Mouse (Mus musculus) MEL (cell line): ENCODE data around the gene Atrip. TPM values are rescaled to one million over a fixed set of nuclear protein-coding genes. Genes with fewer than 3 reads are reported as not detected.

Source experiments
- DNase-seq: peaks from one replicate; pipeline ENCODE4 v3.0.0; 2011; ENCODE audit warnings: low read depth, low spot score
- H3K27ac ChIP-seq: 2 replicates; pipeline ENCODE4 v1.5.1; 2012; ENCODE audit warnings: low read depth, mild to moderate bottlenecking, control low read depth, low read length, moderate library complexity; ENCODE audit not compliant: control insufficient read depth
- H3K27me3 ChIP-seq, 2 experiments: fragments of 150-350 bp in 1 of 2; sonication (generic) in 1 of 2; 2 replicates each; pipeline ENCODE4 v1.6.1; 2012; ENCODE audit warnings: low read length in 2 of 2, mild to moderate bottlenecking in 2 of 2, improper control_type of control experiment in 1 of 2, moderate library complexity in 1 of 2; ENCODE audit not compliant: insufficient read depth in 2 of 2, control insufficient read depth in 1 of 2
- H3K36me3 ChIP-seq, 2 experiments: 2 replicates each; pipeline ENCODE4 v1.6.1; 2012 to 2014; ENCODE audit warnings: low read length in 2 of 2, improper control_type of control experiment in 1 of 2, inconsistent platforms in 1 of 2, mild to moderate bottlenecking in 1 of 2; ENCODE audit not compliant: insufficient read depth in 2 of 2, control insufficient read depth in 1 of 2
- H3K4me1 ChIP-seq, 2 experiments: fragments of 150-350 bp in 1 of 2; sonication (generic) in 1 of 2; 2 replicates each; pipeline ENCODE4 v1.6.1; 2012; ENCODE audit warnings: low read length in 2 of 2, improper control_type of control experiment in 1 of 2, mild to moderate bottlenecking in 1 of 2; ENCODE audit not compliant: insufficient read depth in 2 of 2, control insufficient read depth in 1 of 2
- H3K4me3 ChIP-seq, 2 experiments: fragments of 150-350 bp in 1 of 2; sonication (generic) in 1 of 2; 2 replicates each; pipeline ENCODE4 v1.5.1; 2012; ENCODE audit warnings: low read depth in 2 of 2, low read length in 2 of 2, mild to moderate bottlenecking in 2 of 2, moderate library complexity in 2 of 2, control low read depth in 1 of 2, improper control_type of control experiment in 1 of 2; ENCODE audit not compliant: control insufficient read depth in 1 of 2, insufficient read depth in 1 of 2
- H3K79me2 ChIP-seq: 2 replicates; pipeline ENCODE4 v1.6.1; 2012; ENCODE audit warnings: mild to moderate bottlenecking, low read length, moderate library complexity; ENCODE audit not compliant: control insufficient read depth, poor library complexity, insufficient read depth
- H3K9ac ChIP-seq: 2 replicates; pipeline ENCODE4 v1.6.1; 2012; ENCODE audit warnings: low read depth, mild to moderate bottlenecking, control low read depth, low read length, moderate library complexity; ENCODE audit not compliant: control insufficient read depth, poor library complexity, severe bottlenecking
- H3K9me3 ChIP-seq: fragments of 150-350 bp; sonication (generic); replicated peaks from 2 replicates; pipeline ENCODE4 v1.6.1; 2012; ENCODE audit warnings: mild to moderate bottlenecking, low read length, improper control_type of control experiment, moderate library complexity; ENCODE audit not compliant: insufficient read depth
- CHD2 ChIP-seq: IDR thresholded peaks from 2 replicates; pipeline ENCODE4 v1.6.1; 2011; ENCODE audit warnings: low read length, improper control_type of control experiment
- CTCF ChIP-seq, 3 experiments: IDR thresholded peaks in 2 of 3; conservative IDR thresholded peaks in 1 of 3; 2 replicates each; pipeline ENCODE4 v1.5.1; 2011 to 2012; ENCODE audit warnings: low read length in 3 of 3, low read depth in 2 of 3, mild to moderate bottlenecking in 2 of 3, improper control_type of control experiment in 1 of 3, inconsistent platforms in 1 of 3, mixed read lengths in 1 of 3, moderate library complexity in 1 of 3; ENCODE audit not compliant: control insufficient read depth in 1 of 3, insufficient read depth in 1 of 3, poor library complexity in 1 of 3, severe bottlenecking in 1 of 3
- ELF1 ChIP-seq: IDR thresholded peaks from 2 replicates; pipeline ENCODE4 v1.6.1; 2014; ENCODE audit warnings: low read depth, mild to moderate bottlenecking, inconsistent platforms, low read length, improper control_type of control experiment, moderate library complexity
- EP300 ChIP-seq, 2 experiments: IDR thresholded peaks; 2 replicates each; pipeline ENCODE4 v1.6.1; 2011; ENCODE audit warnings: improper control_type of control experiment in 2 of 2, low read length in 2 of 2, low read depth in 1 of 2, mild to moderate bottlenecking in 1 of 2
- ETS1 ChIP-seq: IDR thresholded peaks from 2 replicates; pipeline ENCODE4 v1.6.1; 2012; ENCODE audit warnings: low read depth, mild to moderate bottlenecking, inconsistent platforms, low read length, improper control_type of control experiment, moderate library complexity
- GABPA ChIP-seq: IDR thresholded peaks from 2 replicates; pipeline ENCODE4 v1.6.1; 2012; ENCODE audit warnings: low read depth, mild to moderate bottlenecking, inconsistent platforms, low read length, improper control_type of control experiment, moderate library complexity
- GATA1 ChIP-seq: IDR thresholded peaks from 2 replicates; pipeline ENCODE4 v1.6.1; 2011; ENCODE audit warnings: low read depth, low read length, improper control_type of control experiment
- HCFC1 ChIP-seq: IDR thresholded peaks from 2 replicates; pipeline ENCODE4 v1.6.1; 2012; ENCODE audit warnings: low read depth, mild to moderate bottlenecking, inconsistent platforms, low read length, improper control_type of control experiment, moderate library complexity
- KAT2A ChIP-seq: conservative IDR thresholded peaks from 2 replicates; pipeline ENCODE4 v1.6.1; 2012; ENCODE audit warnings: low read depth, low read length, improper control_type of control experiment, inconsistent platforms
- MAFK ChIP-seq: IDR thresholded peaks from 2 replicates; pipeline ENCODE4 v1.6.1; 2011; ENCODE audit warnings: low read depth, mild to moderate bottlenecking, low read length, improper control_type of control experiment, borderline replicate concordance
- MAX ChIP-seq: IDR thresholded peaks from 2 replicates; pipeline ENCODE4 v1.6.1; 2011; ENCODE audit warnings: low read length, improper control_type of control experiment
- MAZ ChIP-seq: IDR thresholded peaks from 2 replicates; pipeline ENCODE4 v1.6.1; 2012; ENCODE audit warnings: low read depth, mild to moderate bottlenecking, inconsistent platforms, low read length, improper control_type of control experiment
- MEF2A ChIP-seq: IDR thresholded peaks from 2 replicates; pipeline ENCODE4 v1.6.1; 2014; ENCODE audit warnings: low read depth, mild to moderate bottlenecking, inconsistent platforms, low read length, improper control_type of control experiment; ENCODE audit not compliant: poor library complexity, insufficient replicate concordance, severe bottlenecking; ENCODE audit errors: extremely low read depth
- MYC ChIP-seq: IDR thresholded peaks from 2 replicates; pipeline ENCODE4 v1.6.1; 2011; ENCODE audit warnings: low read depth, mild to moderate bottlenecking, low read length, improper control_type of control experiment, moderate library complexity
- NELFE ChIP-seq: IDR thresholded peaks from 2 replicates; pipeline ENCODE4 v1.6.1; 2011; ENCODE audit warnings: low read depth, low read length, improper control_type of control experiment
- POLR2AphosphoS2 ChIP-seq: IDR thresholded peaks from 2 replicates; pipeline ENCODE4 v1.6.1; 2011; ENCODE audit warnings: low read length, improper control_type of control experiment
- RAD21 ChIP-seq: IDR thresholded peaks from 2 replicates; pipeline ENCODE4 v1.6.1; 2011; ENCODE audit warnings: mild to moderate bottlenecking, low read depth, low read length, improper control_type of control experiment
- RCOR1 ChIP-seq: IDR thresholded peaks from 2 replicates; pipeline ENCODE4 v1.6.1; 2012; ENCODE audit warnings: low read depth, mild to moderate bottlenecking, inconsistent platforms, low read length, improper control_type of control experiment
- SMC3 ChIP-seq: IDR thresholded peaks from 2 replicates; pipeline ENCODE4 v1.6.1; 2011; ENCODE audit warnings: low read depth, low read length, improper control_type of control experiment
- TAL1 ChIP-seq: IDR thresholded peaks from 2 replicates; pipeline ENCODE4 v1.6.1; 2012; ENCODE audit warnings: mild to moderate bottlenecking, inconsistent platforms, low read length, moderate library complexity, mixed read lengths
- TBP ChIP-seq: IDR thresholded peaks from 2 replicates; pipeline ENCODE4 v1.8.0; 2011; ENCODE audit warnings: low read depth, low read length, improper control_type of control experiment
- TCF12 ChIP-seq: IDR thresholded peaks from 2 replicates; pipeline ENCODE4 v1.6.1; 2014; ENCODE audit warnings: low read depth, mild to moderate bottlenecking, inconsistent platforms, low read length, improper control_type of control experiment, moderate library complexity
- ZC3H11A ChIP-seq: IDR thresholded peaks from 2 replicates; pipeline ENCODE4 v1.6.1; 2012; ENCODE audit warnings: low read depth, mild to moderate bottlenecking, inconsistent platforms, low read length, improper control_type of control experiment
- ZMIZ1 ChIP-seq: IDR thresholded peaks from 2 replicates; pipeline ENCODE4 v1.6.1; 2012; ENCODE audit warnings: low read depth, mild to moderate bottlenecking, inconsistent platforms, low read length, improper control_type of control experiment, moderate library complexity
- polyA plus RNA-seq, 2 experiments: library from polyadenylated mRNA; stranded (reverse) in 1 of 2; unstranded in 1 of 2; fragments of >175 nt in 1 of 2; fragments of >200 nt in 1 of 2; gene quantifications; 2 replicates each; pipeline versions ENCODE4 v1.2.1 to v1.2.4; 2012; ENCODE audit warnings: low replicate concordance in 2 of 2, low read depth in 1 of 2; ENCODE audit not compliant: insufficient read length in 2 of 2, insufficient read depth in 1 of 2, missing spikeins in 1 of 2
- total RNA-seq: library from RNA; depleted of rRNA; stranded (reverse); fragments of 300-350 nt; gene quantifications from 2 replicates; pipeline ENCODE4 v1.2.3, GENCODE M21; 2012

Atrip gene
- total and polyA plus RNA-seq, 3 experiments, result 18.4 to 35.3 TPM; not detected in 1

DNA sequence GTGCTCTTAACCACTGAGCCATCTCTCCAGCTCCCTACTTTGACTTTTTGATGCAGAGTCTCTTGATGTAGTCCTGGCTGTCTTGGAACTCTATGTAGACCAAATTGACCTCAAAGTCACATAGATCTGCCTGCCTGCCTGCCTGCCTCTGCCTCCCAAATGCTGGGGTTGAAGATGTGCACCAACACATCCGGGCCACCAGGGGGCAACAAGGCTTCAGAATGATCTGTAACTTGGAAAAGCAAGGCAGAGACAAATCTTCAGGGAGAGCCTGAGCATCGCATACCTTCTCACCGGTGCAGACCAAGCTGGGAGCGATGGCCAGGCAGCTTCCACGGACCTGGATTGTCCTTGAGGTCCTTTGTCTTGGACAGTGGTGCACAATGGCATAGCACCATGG lies 27.6 kb downstream of the Atrip start:
- DNase-seq, result peak; percentile 81
- no peaks in the 10 kb centered on the region for H3K4me1 ChIP-seq
- H3K4me3 ChIP-seq, result no peak overlapping the region
- H3K79me2 ChIP-seq, result no peaks in the 10 kb centered on the region
- no peak overlapping the region for H3K9ac ChIP-seq
- H3K27ac ChIP-seq, result no peak overlapping the region
- no peaks in the 10 kb centered on the region for H3K27me3 ChIP-seq
- H3K36me3 ChIP-seq, result no peaks in the 10 kb centered on the region
- TF ChIP-seq POLR2AphosphoS2 (no peak), MAZ (no peak), ELF1 (no peak), MEF2A (no peak), EP300 (IDR thresholded peaks at IDR 0.05; ENCODE audit: low read depth in 1 of 2, low read length in 2 of 2) (no peak), RCOR1 (no peak), TBP (no peak), CHD2 (no peak), NELFE (no peak), HCFC1 (no peak), GABPA (no peak), ZC3H11A (peak; percentile 39; the same call in 1 of the 2 replicates), RAD21 (peak; percentile 65), MYC (no peak), MAX (no peak), TCF12 (no peak), MAFK (no peak), SMC3 (peak; percentile 83), KAT2A (no peak), CTCF (IDR thresholded peaks at IDR 0.05 in 2 of 3, conservative IDR thresholded peaks at IDR 0.05 in 1 of 3; ENCODE audit: control insufficient read depth in 1 of 3, insufficient read depth in 1 of 3, low read depth in 2 of 3, low read length in 3 of 3, poor library complexity in 1 of 3, severe bottlenecking in 1 of 3) (peak; percentile 66 to 81 (median 78)), ZMIZ1 (no peak), GATA1 (no peak), TAL1 (no peak), ETS1 (no peak)
- TF ChIP-seq, all 39 proteins: peak for 4
- H3K9me3 ChIP-seq, result no peaks in the 10 kb centered on the region
